Mouse (Mus musculus): Measurements from ENCODE around the gene Fbxw14.
"Not testable (repeated sequence)": the region's sequence is repeated elsewhere in the genome, so short reads cannot be mapped to it uniquely, and the experiment has no call there.

Gene Fbxw14

GRCm38 (mm10) chr9:109287576-109287975 lies at the start of gene Fbxw14:
Gene Fbxw14, minus strand, starts transcription at chr9:109287676.
- in situ Hi-C loops (cut with MboI, MseI), result not testable (repeated sequence)

DNA sequence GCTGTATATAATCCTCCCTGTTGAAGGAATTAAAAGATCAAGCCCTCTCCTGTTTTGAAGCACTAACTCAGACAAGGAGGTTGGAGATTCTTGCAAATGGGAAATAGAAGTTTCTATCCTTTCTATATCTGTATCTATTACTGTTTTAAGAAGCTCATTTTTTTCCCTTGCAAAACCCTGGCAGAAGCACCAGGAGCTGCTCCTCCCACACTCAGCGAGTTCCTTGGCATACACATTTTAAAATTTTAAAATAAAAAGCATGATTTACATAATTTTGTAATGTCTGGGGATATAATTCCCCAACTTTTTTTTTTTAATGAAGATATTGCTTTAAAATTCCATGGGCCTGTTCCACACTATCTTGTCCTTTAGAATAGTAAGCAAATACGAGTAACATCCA lies 24.4 kb downstream of the Fbxw14 start:
- in situ Hi-C loops (cut with MboI, MseI), result no loop called here

DNA sequence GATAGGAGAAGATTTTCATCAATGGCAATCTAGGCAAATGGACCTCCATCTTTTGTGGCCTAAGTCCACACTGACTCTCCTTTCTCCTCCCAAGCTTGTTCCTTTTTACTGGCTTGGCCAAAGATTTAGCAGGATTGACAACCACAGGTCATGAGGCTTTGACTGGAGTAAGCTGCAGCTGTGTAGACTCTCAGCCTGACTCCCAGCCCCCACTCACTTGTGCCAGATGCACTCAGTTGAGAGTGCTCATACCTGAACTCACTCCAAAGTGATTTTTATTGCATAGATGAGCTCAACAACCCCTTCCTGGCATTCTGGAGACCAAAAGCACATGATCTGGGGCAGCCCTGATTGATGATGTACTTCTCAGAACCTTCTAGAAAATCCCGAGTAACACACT lies 52.8 kb downstream of the Fbxw14 start, which contains the start of gene Fbxw20:
TSS of gene Fbxw20 (minus strand) at position 101 of the 400 bp plus-strand sequence.
- in situ Hi-C loops (cut with MboI, MseI), result no loop called here
